Mouse (Mus musculus) limb, embryonic 11.5 days (tissue): ENCODE measurements at regions not wholly inside any gene's neighbourhood (a gene's known extent, or its start where the extent isn't known, plus 50 kb on each side); places are given as distances from the start of the nearest gene placed in this dataset.
"Not testable (repeated sequence)": the region's sequence is repeated elsewhere in the genome, so short reads cannot be mapped to it uniquely, and the experiment has no call there.

Experiments used
- ATAC-seq: fragments of 200-750 bp; cut with Nextera tagmentation; 2 replicates; pipeline ENCODE4 v1.8.0; 2017; ENCODE audit warnings: low read depth; ENCODE audit not compliant: insufficient number of reproducible peaks, low FRiP score, low TSS enrichment
- DNase-seq: peaks from one replicate; pipeline ENCODE4 v3.0.0-alpha.2; 2015; ENCODE audit warnings: low spot score
- H3K27ac ChIP-seq: fragments of 300-500 bp; sonication (generic); replicated peaks from 2 replicates; pipeline ENCODE4 v1.5.1; 2014; ENCODE audit warnings: low read depth, mild to moderate bottlenecking, low read length
- H3K27me3 ChIP-seq: fragments of 300-500 bp; sonication (generic); 2 replicates; pipeline ENCODE4 v1.6.1; 2014; ENCODE audit warnings: mild to moderate bottlenecking, low read length, mixed read lengths; ENCODE audit not compliant: control insufficient read depth, insufficient read depth
- H3K36me3 ChIP-seq: fragments of 300-500 bp; sonication (generic); 2 replicates; pipeline ENCODE4 v1.6.1; 2014; ENCODE audit warnings: mild to moderate bottlenecking, low read length, moderate library complexity, mixed read lengths; ENCODE audit not compliant: control insufficient read depth, insufficient read depth
- H3K4me1 ChIP-seq: fragments of 300-500 bp; sonication (generic); 2 replicates; pipeline ENCODE4 v1.6.1; 2014; ENCODE audit warnings: low read length, mixed read lengths; ENCODE audit not compliant: control insufficient read depth, insufficient read depth
- H3K4me2 ChIP-seq: fragments of 300-500 bp; sonication (generic); 2 replicates; pipeline ENCODE4 v1.6.1; 2014; ENCODE audit warnings: low read depth, mild to moderate bottlenecking, moderate library complexity; ENCODE audit not compliant: severe bottlenecking
- H3K4me3 ChIP-seq: fragments of 300-500 bp; sonication (generic); 2 replicates; pipeline ENCODE4 v1.5.1; 2014; ENCODE audit warnings: low read depth, low read length
- H3K9ac ChIP-seq: fragments of 300-500 bp; sonication (generic); 2 replicates; pipeline ENCODE4 v1.6.1; 2014; ENCODE audit warnings: mild to moderate bottlenecking, low read length
- H3K9me3 ChIP-seq: fragments of 300-500 bp; sonication (generic); 2 replicates; pipeline ENCODE4 v1.6.1; 2016; ENCODE audit warnings: low read length; ENCODE audit not compliant: control insufficient read depth
- WGBS: fragments of 180-500 bp; shearing (Covaris S2); extraction: QIAGEN DNeasy Blood & Tissue Kit; methylation state at CpG from one replicate; pipeline ENCODE4 v1.1.7; 2014; 5-methylcytosine and 5-hydroxymethylcytosine counted together

DNA sequence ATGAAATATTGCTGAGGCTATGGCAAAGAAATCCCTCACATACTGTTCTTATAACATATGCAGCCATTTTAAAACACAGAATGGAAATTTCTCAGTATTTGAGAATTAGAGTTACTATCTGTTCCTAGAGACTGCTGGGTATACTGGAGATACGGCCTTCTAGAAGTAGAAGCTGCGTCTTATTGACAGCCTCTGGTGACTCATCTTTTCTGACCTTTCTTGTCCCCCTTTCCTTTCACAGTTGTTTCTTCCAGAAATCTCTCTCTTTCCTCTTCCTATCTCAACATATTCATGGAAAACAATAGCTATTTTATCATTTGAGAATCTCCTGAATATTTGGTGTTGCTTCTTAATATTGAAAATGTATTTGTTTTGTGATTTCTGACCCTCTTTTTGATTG lies 315.1 kb downstream of the Atxn7l3b start:
- no peak overlapping the region for H3K9ac ChIP-seq
- no peaks in the 10 kb centered on the region for H3K36me3 ChIP-seq
- whole genome bisulfite sequencing, result 86% methylated on average over 2 of the region's 2 CpGs
- no peak for ATAC-seq
- H3K9me3 ChIP-seq, result no peaks in the 10 kb centered on the region
- no peak overlapping the region for H3K4me2 ChIP-seq
- no peaks in the 10 kb centered on the region for H3K4me1 ChIP-seq
- no peak for DNase-seq
- no peak overlapping the region for H3K4me3 ChIP-seq
- no peak overlapping the region for H3K27ac ChIP-seq
- H3K27me3 ChIP-seq, result no peaks in the 10 kb centered on the region

DNA sequence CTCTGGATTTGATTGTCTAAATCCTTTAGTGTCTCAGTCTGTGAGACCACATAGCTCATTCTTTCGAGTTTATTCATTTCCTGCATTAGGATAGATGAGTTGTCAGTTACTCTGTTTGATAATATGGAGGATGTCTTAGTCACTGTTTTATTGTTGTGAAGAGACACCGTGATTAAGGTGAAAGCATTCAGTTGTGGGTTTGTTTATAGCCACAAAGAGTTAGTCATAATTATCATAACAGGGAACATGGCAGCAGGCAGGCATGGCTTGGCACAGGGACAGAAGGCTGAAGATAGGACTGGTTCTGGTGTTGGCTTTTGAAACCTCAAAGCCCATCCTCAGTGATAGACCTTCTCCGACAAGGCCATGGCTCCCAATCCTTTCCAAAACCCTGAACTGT lies 314.6 kb downstream of the Atxn7l3b start:
- H3K27ac ChIP-seq, result no peak overlapping the region
- DNase-seq (no peak), ATAC-seq (no peak)
- 84% methylated on average over 3 of the region's 3 CpGs for WGBS
- no peak overlapping the region for H3K4me3 ChIP-seq
- no peaks in the 10 kb centered on the region for H3K9me3 ChIP-seq
- no peak overlapping the region for H3K9ac ChIP-seq
- H3K4me1 ChIP-seq, result no peaks in the 10 kb centered on the region
- no peaks in the 10 kb centered on the region for H3K36me3 ChIP-seq
- H3K27me3 ChIP-seq, result no peaks in the 10 kb centered on the region
- no peak overlapping the region for H3K4me2 ChIP-seq

- H3K27ac ChIP-seq, result no peak overlapping the region
- ATAC-seq (no peak), DNase-seq (no peak)
- H3K36me3 ChIP-seq, result no peaks in the 10 kb centered on the region
- H3K9me3 ChIP-seq, result no peaks in the 10 kb centered on the region
- 75% methylated on average over 3 of the region's 3 CpGs for WGBS
- H3K4me1 ChIP-seq, result no peaks in the 10 kb centered on the region
- H3K4me2 ChIP-seq, result no peak overlapping the region
- H3K27me3 ChIP-seq, result no peaks in the 10 kb centered on the region
- no peak overlapping the region for H3K4me3 ChIP-seq
- H3K9ac ChIP-seq, result no peak overlapping the region
These were observed 309.1 kb downstream of the Atxn7l3b start for GRCm38 (mm10) chr10:112619740-112620139.

- Histone ChIP-seq H3K4me1 (no peaks in the 10 kb centered on the region), H3K9me3 (no peaks in the 10 kb centered on the region), H3K27me3 (no peaks in the 10 kb centered on the region), H3K36me3 (no peaks in the 10 kb centered on the region), H3K4me3 (no peak overlapping the region), H3K4me2 (no peak overlapping the region), H3K27ac (no peak overlapping the region), H3K9ac (no peak overlapping the region)
- ATAC-seq (no peak), DNase-seq (no peak)
- 92% methylated on average over 3 of the region's 3 CpGs for WGBS
These were observed 299.0 kb downstream of the Atxn7l3b start for GRCm38 (mm10) chr10:112629752-112630151.

DNA sequence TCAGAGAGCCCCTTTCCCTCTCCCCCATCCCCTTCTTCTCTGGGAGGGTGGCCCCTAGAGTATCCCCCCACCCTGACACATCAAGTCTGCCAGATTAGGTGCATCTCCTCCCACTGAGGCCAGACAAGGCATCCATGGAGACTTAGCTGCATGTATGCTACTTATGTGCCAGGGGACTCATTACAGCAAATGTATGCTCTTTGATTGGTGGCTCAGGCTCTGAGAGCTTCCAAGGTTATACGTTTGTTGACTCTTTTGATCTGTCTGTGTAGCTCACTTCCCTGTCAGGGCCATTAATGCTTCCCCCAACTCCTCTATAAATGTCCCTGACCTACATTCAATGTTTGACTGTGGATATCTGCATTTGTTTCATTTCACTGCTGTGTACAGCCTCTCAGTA lies 293.6 kb downstream of the Atxn7l3b start:
- 46% methylated on average over 1 of the region's 1 CpGs for WGBS
- no peak overlapping the region for H3K27ac ChIP-seq
- DNase-seq, result no peak
- H3K36me3 ChIP-seq, result no peaks in the 10 kb centered on the region
- no peak overlapping the region for H3K4me2 ChIP-seq
- H3K27me3 ChIP-seq, result no peaks in the 10 kb centered on the region
- ATAC-seq, result no peak
- no peak overlapping the region for H3K9ac ChIP-seq
- no peaks in the 10 kb centered on the region for H3K4me1 ChIP-seq
- H3K4me3 ChIP-seq, result no peak overlapping the region
- H3K9me3 ChIP-seq, result no peaks in the 10 kb centered on the region

- no peak overlapping the region for H3K4me2 ChIP-seq
- WGBS, result 95% methylated on average over 2 of the region's 2 CpGs
- ATAC-seq (no peak), DNase-seq (no peak)
- H3K4me1 ChIP-seq, result no peaks in the 10 kb centered on the region
- H3K9me3 ChIP-seq, result no peaks in the 10 kb centered on the region
- no peaks in the 10 kb centered on the region for H3K27me3 ChIP-seq
- H3K36me3 ChIP-seq, result no peaks in the 10 kb centered on the region
- no peak overlapping the region for H3K27ac ChIP-seq
- no peak overlapping the region for H3K4me3 ChIP-seq
- H3K9ac ChIP-seq, result no peak overlapping the region
These were observed 292.2 kb downstream of the Atxn7l3b start for GRCm38 (mm10) chr10:112636574-112636973.

GRCm38 (mm10) chr10:112640551-112640950 lies 288.2 kb downstream of the Atxn7l3b start:
- H3K36me3 ChIP-seq, H3K4me1 ChIP-seq, H3K9ac ChIP-seq, H3K27ac ChIP-seq, ATAC-seq, H3K4me3 ChIP-seq, H3K4me2 ChIP-seq, H3K27me3 ChIP-seq, H3K9me3 ChIP-seq, DNase-seq: not testable (repeated sequence)
- WGBS, result 86% methylated on average over 1 of the region's 1 CpGs

DNA sequence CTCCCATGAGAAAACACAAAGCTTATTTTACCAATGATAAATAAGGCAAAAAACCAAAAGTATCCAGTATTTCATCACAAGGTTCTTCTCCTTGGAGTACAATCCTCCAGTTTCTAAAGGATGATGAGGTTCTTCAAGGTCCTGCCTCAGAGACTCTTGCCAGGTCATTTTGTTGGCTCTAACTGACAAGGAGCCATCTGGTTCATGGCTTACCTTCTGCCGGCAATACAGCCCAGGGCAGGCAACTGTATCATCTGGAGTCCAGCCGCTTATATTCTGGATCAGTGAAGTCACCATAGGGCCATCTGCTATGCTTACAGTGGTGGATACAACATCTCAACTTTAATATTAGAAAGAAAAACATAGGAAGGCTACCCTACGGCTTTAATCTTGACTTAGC lies 279.8 kb downstream of the Atxn7l3b start:
- H3K36me3 ChIP-seq, result no peaks in the 10 kb centered on the region
- WGBS, result 91% methylated on average over 3 of the region's 3 CpGs
- H3K4me3 ChIP-seq, result no peak overlapping the region
- H3K4me2 ChIP-seq, result no peak overlapping the region
- H3K9ac ChIP-seq, result no peak overlapping the region
- ATAC-seq, result no peak
- H3K4me1 ChIP-seq, result no peaks in the 10 kb centered on the region
- DNase-seq, result no peak
- H3K27me3 ChIP-seq, result no peaks in the 10 kb centered on the region
- H3K9me3 ChIP-seq, result no peaks in the 10 kb centered on the region
- H3K27ac ChIP-seq, result no peak overlapping the region
